Mouse (Mus musculus) cerebellum, adult 2 months (tissue): ENCODE measurements around the gene Spib. TPM values are rescaled to one million over a fixed set of nuclear protein-coding genes. Genes with fewer than 3 reads are reported as not detected.

Source experiments
- DNase-seq, 2 experiments: peaks; one replicate each; pipeline ENCODE4 v3.0.0; 2021
- H3K27ac ChIP-seq: fragments of 200-500 bp; 2 replicates; pipeline ENCODE4 v1.5.1; 2012; ENCODE audit warnings: low read length, control low read depth, inconsistent platforms; ENCODE audit not compliant: insufficient read depth
- H3K27me3 ChIP-seq: fragments of 200-500 bp; 2 replicates; pipeline ENCODE4 v1.6.1; 2012; ENCODE audit warnings: inconsistent platforms, mild to moderate bottlenecking, low read length, moderate library complexity; ENCODE audit not compliant: control insufficient read depth, insufficient read depth
- H3K4me1 ChIP-seq: fragments of 200-500 bp; 2 replicates; pipeline ENCODE4 v1.6.1; 2011; ENCODE audit warnings: low read length; ENCODE audit not compliant: control insufficient read depth, insufficient read depth
- H3K4me3 ChIP-seq: fragments of 200-500 bp; replicated peaks from 2 replicates; pipeline ENCODE3; 2011; ENCODE audit warnings: mild to moderate bottlenecking, low read depth, low read length, control low read depth; ENCODE audit not compliant: insufficient read depth
- CTCF ChIP-seq: fragments of 200-500 bp; IDR thresholded peaks from 2 replicates; pipeline ENCODE4 v1.5.1; 2011; ENCODE audit warnings: low read depth, mild to moderate bottlenecking, control low read depth, low read length, moderate library complexity, borderline replicate concordance; ENCODE audit not compliant: insufficient read depth
- POLR2A ChIP-seq: fragments of 200-500 bp; IDR thresholded peaks from 2 replicates; pipeline ENCODE4 v1.6.1; 2011; ENCODE audit warnings: low read length, control low read depth, borderline replicate concordance; ENCODE audit not compliant: insufficient read depth
- WGBS: fragments of 180-500 bp; shearing (Covaris S2); methylation state at CpG from one replicate; pipeline ENCODE4 v1.1.7; 2018; 5-methylcytosine and 5-hydroxymethylcytosine counted together
- polyA plus RNA-seq: library from polyadenylated mRNA; depleted of rRNA; stranded (reverse); fragments of >200 nt; gene quantifications from 2 replicates; pipeline ENCODE4 v1.2.3, GENCODE M21; 2012; rRNA removed

Gene Spib
- polyA plus RNA-seq, 1 experiment: 0.16 TPM

GRCm38 (mm10) chr7:44486927-44487575 lies 44.8 kb downstream of the Spib start:
- Histone ChIP-seq H3K4me1 (no peaks in the 10 kb centered on the region), H3K27me3 (no peaks in the 10 kb centered on the region), H3K4me3 (no peak overlapping the region), H3K27ac (no peak overlapping the region)
- peak in 1 of 2 experiments; percentile 20 for DNase-seq
- no peak for TF ChIP-seq POLR2A
- no peak for TF ChIP-seq CTCF
- WGBS: 45% methylated on average over 13 of the region's 13 CpGs

- no peaks in the 10 kb centered on the region for H3K27me3 ChIP-seq
- H3K27ac ChIP-seq: no peak overlapping the region
- WGBS: 83% methylated on average over 7 of the region's 7 CpGs
- TF ChIP-seq POLR2A: no peak
- TF ChIP-seq CTCF: no peak
- no peak overlapping the region for H3K4me3 ChIP-seq
- H3K4me1 ChIP-seq: no peaks in the 10 kb centered on the region
- peak in 1 of 2 experiments; percentile 7 for DNase-seq
These were observed 46.2 kb downstream of the Spib start for GRCm38 (mm10) chr7:44485572-44486195.

GRCm38 (mm10) chr7:44484841-44485571 lies 46.9 kb downstream of the Spib start:
- WGBS: 20% methylated on average over 5 of the region's 5 CpGs
- Histone ChIP-seq H3K4me3 (no peak overlapping the region), H3K27ac (no peak overlapping the region), H3K4me1 (no peaks in the 10 kb centered on the region), H3K27me3 (no peaks in the 10 kb centered on the region)
- DNase-seq: peak; percentile 80 to 89
- TF ChIP-seq CTCF: peak; percentile 100
- no peak for TF ChIP-seq POLR2A

- TF ChIP-seq CTCF: no peak
- TF ChIP-seq POLR2A: no peak
- no peaks in the 10 kb centered on the region for H3K4me1 ChIP-seq
- no peaks in the 10 kb centered on the region for H3K27me3 ChIP-seq
- WGBS: 100% methylated on average over 1 of the region's 1 CpGs
- DNase-seq: peak in 1 of 2 experiments; percentile 6
- H3K27ac ChIP-seq: no peak overlapping the region
- no peak overlapping the region for H3K4me3 ChIP-seq
These were observed 47.8 kb downstream of the Spib start for GRCm38 (mm10) chr7:44484109-44484508.

GRCm38 (mm10) chr7:44482836-44483435 lies 48.9 kb downstream of the Spib start:
- Histone ChIP-seq H3K4me1 (no peaks in the 10 kb centered on the region), H3K4me3 (no peak overlapping the region), H3K27me3 (no peaks in the 10 kb centered on the region; the same call in 1 of the 2 replicates), H3K27ac (no peak overlapping the region)
- TF ChIP-seq CTCF (no peak), POLR2A (no peak)
- no peak for DNase-seq
- WGBS: 87% methylated on average over 3 of the region's 3 CpGs

Other genes with a start within 250 kb of the Spib start
- gene Clec11a, start 225.2 kb downstream of the Spib start, polyA plus RNA-seq: 2.4 and 3.0 TPM in 2 replicates
- 51.4 and 60.7 TPM in 2 replicates for gene Shank1, start 221.8 kb downstream of the Spib start, polyA plus RNA-seq
- 125 and 130 TPM in 2 replicates for gene Syt3, start 148.0 kb downstream of the Spib start, polyA plus RNA-seq
- gene 1700008O03Rik, start 146.3 kb downstream of the Spib start, polyA plus RNA-seq: 3.1 and 3.8 TPM in 2 replicates
- 190 and 214 TPM in 2 replicates for gene Lrrc4b, start 103.1 kb downstream of the Spib start, polyA plus RNA-seq
- gene Aspdh, start 66.7 kb downstream of the Spib start, polyA plus RNA-seq: 9.3 and 10.2 TPM in 2 replicates
- gene Josd2, start 64.1 kb downstream of the Spib start, polyA plus RNA-seq: 273 and 294 TPM in 2 replicates
- 302 and 309 TPM in 2 replicates for gene Emc10, start 35.5 kb downstream of the Spib start, polyA plus RNA-seq
- 32.6 and 34.0 TPM in 2 replicates for gene Fam71e1, start 35.5 kb downstream of the Spib start, polyA plus RNA-seq
- 0.14 and 0.18 TPM in 2 replicates for gene Mybpc2, start 7.4 kb downstream of the Spib start, polyA plus RNA-seq
- 21.6 and 25.1 TPM in 2 replicates for gene Pold1, start 16.8 kb upstream of the Spib start, polyA plus RNA-seq
- 106 and 109 TPM in 2 replicates for gene Nr1h2, start 21.9 kb upstream of the Spib start, polyA plus RNA-seq
- gene Napsa, start 40.3 kb upstream of the Spib start, polyA plus RNA-seq: 0.26 and 0.43 TPM in 2 replicates
- gene Kcnc3, start 58.6 kb upstream of the Spib start, polyA plus RNA-seq: 368 and 423 TPM in 2 replicates
- gene Myh14, start 138.8 kb upstream of the Spib start, polyA plus RNA-seq: 54.9 and 56.2 TPM in 2 replicates
- not detected in 2 replicates for gene Izumo2, start 176.7 kb upstream of the Spib start, polyA plus RNA-seq
- 37.4 and 39.1 TPM in 2 replicates for gene Vrk3, start 216.3 kb upstream of the Spib start, polyA plus RNA-seq
- gene Zfp473, start 219.0 kb upstream of the Spib start, polyA plus RNA-seq: 0.71 and 0.79 TPM in 2 replicates